Mouse (Mus musculus): ENCODE measurements around the gene Gm21650. TPM values are rescaled to one million over a fixed set of nuclear protein-coding genes. Genes with fewer than 3 reads are reported as not detected.
"Not testable (repeated sequence)": the region's sequence is repeated elsewhere in the genome, so short reads cannot be mapped to it uniquely, and the experiment has no call there.

The Gm21650 gene
- total RNA-seq (2021) = not detected
- long read RNA-seq, experiment 1 = 0 reads
- long read RNA-seq, experiment 2 = 0 reads

DNA sequence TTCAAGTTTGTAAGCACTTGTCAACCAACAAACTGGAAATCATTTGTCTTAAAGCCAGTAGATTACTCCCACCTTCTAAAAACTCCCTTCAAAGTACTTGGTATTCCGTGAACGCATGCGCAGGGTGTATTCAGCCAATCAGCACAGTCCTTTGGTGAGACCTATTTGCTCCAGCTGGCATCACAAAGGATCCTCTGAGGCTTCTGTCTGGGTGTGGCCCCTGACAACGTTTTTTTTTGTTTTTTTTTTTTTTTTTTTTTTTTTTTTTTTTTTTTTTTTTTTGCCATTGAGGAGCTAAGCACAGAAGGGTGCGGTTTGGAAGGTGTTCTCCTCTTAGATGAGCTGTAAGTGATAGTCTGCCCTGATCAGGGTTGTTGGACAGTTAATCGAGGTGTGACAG, at the start of gene Gm21650:
Gene Gm21650 (plus strand): TSS at position 301 of the 400 bp plus-strand sequence.
- not testable (repeated sequence) for DNase-seq

Measured in gastrocnemius, postnatal 25 days (tissue).